Mouse (Mus musculus): ENCODE results near the gene Ces1b.

Gene Ces1b

GRCm38 (mm10) chr8:93079887-93080286 lies at the start of gene Ces1b:
Gene Ces1b, minus strand, starts transcription at chr8:93080017.
- no peak for DNase-seq (ENCODE audit: low spot score in 2 of 2)

GRCm38 (mm10) chr8:93126476-93126875 lies 46.7 kb upstream of the Ces1b start:
- no peak for DNase-seq (ENCODE audit: low spot score in 2 of 2)

- DNase-seq (ENCODE audit: low spot score in 2 of 2): no peak
Measured at GRCm38 (mm10) chr8:93122005-93122404, 42.2 kb upstream of the Ces1b start.

- no peak for DNase-seq (ENCODE audit: low spot score in 2 of 2)
Measured at GRCm38 (mm10) chr8:93095376-93095775, 15.6 kb upstream of the Ces1b start.

GRCm38 (mm10) chr8:93091324-93091723 lies 11.5 kb upstream of the Ces1b start:
- no peak for DNase-seq (ENCODE audit: low spot score in 2 of 2)

- no peak for DNase-seq (ENCODE audit: low spot score in 2 of 2)
Measured at GRCm38 (mm10) chr8:93088686-93089122, 8.9 kb upstream of the Ces1b start.

GRCm38 (mm10) chr8:93088193-93088592 lies 8.4 kb upstream of the Ces1b start:
- DNase-seq (ENCODE audit: low spot score in 2 of 2): no peak

- no peak for DNase-seq (ENCODE audit: low spot score in 2 of 2)
Measured at GRCm38 (mm10) chr8:93075251-93075650, 4.6 kb downstream of the Ces1b start.

GRCm38 (mm10) chr8:93063416-93064117 lies 16.2 kb downstream of the Ces1b start:
- no peak for DNase-seq (ENCODE audit: low spot score in 2 of 2)

- DNase-seq (ENCODE audit: low spot score in 2 of 2): no peak
Measured at GRCm38 (mm10) chr8:93059185-93059584, 20.6 kb downstream of the Ces1b start.

GRCm38 (mm10) chr8:93055238-93055637 lies 24.6 kb downstream of the Ces1b start:
- no peak for DNase-seq (ENCODE audit: low spot score in 2 of 2)

- no peak for DNase-seq (ENCODE audit: low spot score in 2 of 2)
Measured at GRCm38 (mm10) chr8:93048510-93049416, 31.1 kb downstream of the Ces1b start.

- no peak for DNase-seq (ENCODE audit: low spot score in 2 of 2)
Measured at GRCm38 (mm10) chr8:93048092-93048491, 31.7 kb downstream of the Ces1b start, which contains the start of gene Ces1a. Gene Ces1a, minus strand, starts transcription at chr8:93048192.

GRCm38 (mm10) chr8:93043083-93043482 lies 36.7 kb downstream of the Ces1b start:
- no peak for DNase-seq (ENCODE audit: low spot score in 2 of 2)

GRCm38 (mm10) chr8:93040776-93041567 lies 38.8 kb downstream of the Ces1b start:
- DNase-seq (ENCODE audit: low spot score in 2 of 2): no peak

- DNase-seq (ENCODE audit: low spot score in 2 of 2): no peak
Measured at GRCm38 (mm10) chr8:93040256-93040655, 39.6 kb downstream of the Ces1b start.

GRCm38 (mm10) chr8:93038831-93039230 lies 41.0 kb downstream of the Ces1b start:
- no peak for DNase-seq (ENCODE audit: low spot score in 2 of 2)

- no peak for DNase-seq (ENCODE audit: low spot score in 2 of 2)
Measured at GRCm38 (mm10) chr8:93030664-93031063, 49.2 kb downstream of the Ces1b start.

- no peak for DNase-seq (ENCODE audit: low spot score in 2 of 2)
Measured at GRCm38 (mm10) chr8:93021738-93022137, 58.1 kb downstream of the Ces1b start.

- no peak for DNase-seq (ENCODE audit: low spot score in 2 of 2)
Measured at GRCm38 (mm10) chr8:93014300-93014699, 65.5 kb downstream of the Ces1b start.

- DNase-seq (ENCODE audit: low spot score in 2 of 2): no peak
Measured at GRCm38 (mm10) chr8:93012226-93012625, 67.6 kb downstream of the Ces1b start.

GRCm38 (mm10) chr8:93011439-93011838 lies 68.4 kb downstream of the Ces1b start:
- peak; percentile 20 to 39 for DNase-seq (ENCODE audit: low spot score in 2 of 2)
